Mouse (Mus musculus) left cerebral cortex, postnatal 10 days (tissue): ENCODE measurements at regions not wholly inside any gene's neighbourhood (a gene's known extent, or its start where the extent isn't known, plus 50 kb on each side); places are given as distances from the start of the nearest gene placed in this dataset.
"Not testable (repeated sequence)": the region's sequence is repeated elsewhere in the genome, so short reads cannot be mapped to it uniquely, and the experiment has no call there.

ENCODE experiments used
- DNase-seq, 2 experiments: peaks; one replicate each; pipeline ENCODE4 v3.0.0; 2021 to 2022; ENCODE audit warnings: low spot score in 2 of 2, mixed read lengths in 1 of 2; ENCODE audit errors: extremely low spot score in 1 of 2
- intact Hi-C: fragments of 180-260 bp; cut with DNase I; formaldehyde crosslinking; loops from one replicate; pipeline ENCODE4 v1.15.1; 2025

DNA sequence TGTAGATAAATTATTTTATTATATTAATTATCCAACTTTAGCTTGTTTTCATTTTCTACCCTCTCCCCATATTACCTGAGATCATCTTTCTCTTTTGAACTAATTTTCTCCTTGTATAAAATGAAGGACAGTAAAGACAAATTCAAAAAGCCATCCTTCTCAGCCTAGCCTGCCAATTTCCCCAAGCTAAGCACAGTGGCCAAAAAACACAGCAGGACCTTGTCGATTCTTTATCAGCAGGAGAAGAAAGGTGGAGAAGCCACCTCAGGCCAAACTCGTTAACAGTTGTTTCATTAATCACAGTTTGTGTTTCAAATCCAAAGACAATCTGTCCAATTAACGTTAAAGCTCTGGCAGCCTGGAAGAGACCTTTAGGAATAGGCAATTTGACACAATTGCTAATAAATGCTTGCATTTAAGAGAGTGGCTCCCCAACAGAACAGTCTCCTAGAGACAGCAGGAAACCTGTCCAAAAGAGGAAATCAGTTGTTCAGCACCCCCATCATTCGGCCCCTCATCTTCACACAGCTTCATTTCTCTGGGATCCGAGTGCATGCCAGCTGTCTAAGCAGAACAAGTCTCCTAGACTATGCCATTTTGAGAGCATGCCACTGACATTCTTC lies 135.7 kb upstream of the Tlr4 start:
- DNase-seq, result no peak
- intact Hi-C loops, result no loop called here

DNA sequence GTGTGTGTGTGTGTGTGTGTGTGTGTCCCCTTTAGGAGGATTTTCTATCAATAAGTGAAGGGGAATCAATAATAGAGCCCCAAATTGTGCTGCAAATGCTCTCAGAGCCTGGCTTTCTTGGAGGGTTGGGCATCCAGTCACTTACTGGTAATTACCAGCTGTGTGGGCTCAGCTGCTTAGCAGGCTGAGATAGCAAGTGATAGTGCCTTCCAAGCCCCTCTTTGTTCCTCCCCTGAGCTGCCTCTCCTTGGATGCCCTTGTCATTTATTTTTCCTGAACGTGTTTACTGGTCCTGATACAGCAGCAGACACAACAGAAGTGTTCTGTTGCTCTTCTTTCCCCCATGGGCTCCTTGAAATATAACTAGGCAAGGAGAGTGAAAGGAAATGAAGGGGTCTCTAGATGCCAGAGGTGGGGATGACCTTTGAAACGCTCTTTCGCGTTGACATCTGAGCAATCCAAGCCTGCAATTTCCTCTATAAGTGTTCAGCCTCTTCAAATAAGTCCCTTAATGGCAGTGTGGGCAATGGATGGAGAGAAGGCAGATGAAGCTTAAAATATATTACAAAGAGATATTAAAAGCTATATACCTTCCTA lies 133.3 kb upstream of the Tlr4 start:
- no peak for DNase-seq
- intact Hi-C loops, result no loop called here

DNA sequence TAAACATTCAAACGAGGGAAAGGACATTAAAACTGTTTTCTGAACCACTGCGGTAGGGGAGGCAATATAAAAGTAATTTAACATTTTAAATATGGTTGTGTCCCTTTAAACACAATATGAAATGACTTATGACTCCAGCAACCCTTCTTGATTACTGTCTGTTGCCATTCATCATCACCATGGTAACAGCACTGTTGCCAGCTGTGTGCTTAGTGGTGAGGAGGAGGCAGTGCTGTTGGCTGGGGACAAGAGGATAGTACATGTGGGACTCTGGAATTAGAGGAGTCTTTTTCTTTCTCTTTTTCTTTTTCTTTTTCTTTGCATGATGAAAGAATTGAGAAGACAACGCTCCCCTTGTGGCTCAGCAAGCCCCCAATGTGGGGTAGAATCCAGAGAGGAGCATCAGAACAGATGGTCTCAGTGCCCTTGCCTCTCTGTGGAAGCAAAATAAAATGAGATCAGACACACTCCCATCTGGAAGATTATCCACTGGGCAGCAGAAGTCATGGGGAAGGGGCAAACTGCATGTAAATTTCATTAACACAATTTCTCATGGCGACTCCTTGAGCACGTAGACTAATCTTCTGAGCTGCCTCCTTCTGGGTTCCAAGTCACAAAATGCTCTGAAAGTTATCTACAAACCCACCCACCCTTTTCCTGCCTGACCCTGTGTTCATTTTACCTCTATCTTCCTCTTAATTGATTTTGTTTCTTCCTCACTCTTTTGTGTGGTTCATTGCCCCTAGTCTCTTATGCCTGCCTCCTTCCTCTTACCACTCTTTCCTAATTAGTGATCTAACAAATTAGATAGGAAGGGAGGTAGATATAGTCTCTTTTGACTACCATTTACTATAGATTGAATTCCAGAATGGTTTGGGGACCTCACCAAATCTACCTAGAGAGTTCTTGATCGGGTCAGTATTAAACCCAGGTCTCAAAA lies 111.3 kb upstream of the Tlr4 start:
- DNase-seq, result no peak

DNA sequence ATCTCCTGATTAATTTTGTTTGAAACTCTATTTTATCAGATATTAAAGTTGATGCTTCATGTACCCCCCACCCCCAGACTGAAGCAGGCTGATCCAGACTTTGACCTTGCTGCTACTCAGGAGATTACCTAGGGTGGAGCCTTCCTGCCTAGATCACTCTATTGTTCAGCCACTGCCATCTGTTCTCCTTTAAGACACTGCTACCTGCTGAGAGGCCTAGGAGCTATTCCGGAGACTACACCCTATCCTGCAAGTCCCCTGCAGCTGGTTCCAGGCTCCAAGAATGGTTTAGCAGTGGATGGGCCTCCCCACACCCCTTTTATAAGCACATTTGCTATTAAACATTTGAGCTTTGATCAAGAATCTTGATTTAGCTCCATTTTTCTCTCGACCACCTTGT lies 90.0 kb upstream of the Tlr4 start:
- intact Hi-C loops, result no loop called here
- DNase-seq, result no peak

More for the DNA sequence above, 111.3 kb upstream of the Tlr4 start:
- intact Hi-C loops, result no loop called here

DNA sequence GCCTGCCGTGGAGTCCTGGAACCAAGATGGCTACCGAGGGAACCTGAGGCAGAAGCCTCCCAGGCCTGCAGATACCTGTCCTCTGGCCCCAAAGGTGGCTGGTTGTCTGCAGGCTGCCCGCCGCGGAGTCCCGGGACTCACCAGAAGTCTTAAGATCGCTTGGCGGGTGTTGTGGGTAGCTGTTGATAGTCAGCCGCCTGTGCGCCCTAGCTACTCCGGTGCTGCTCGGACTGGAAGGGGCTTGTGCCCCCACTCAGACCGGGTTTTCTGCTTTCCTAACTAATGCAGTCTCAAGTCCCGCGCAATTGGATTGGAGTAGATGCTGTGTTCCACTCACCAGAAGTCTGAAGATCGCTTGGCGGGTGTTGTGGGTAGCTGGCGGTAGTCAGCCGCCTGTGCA lies 84.0 kb upstream of the Tlr4 start:
- intact Hi-C loops, DNase-seq: not testable (repeated sequence)

DNA sequence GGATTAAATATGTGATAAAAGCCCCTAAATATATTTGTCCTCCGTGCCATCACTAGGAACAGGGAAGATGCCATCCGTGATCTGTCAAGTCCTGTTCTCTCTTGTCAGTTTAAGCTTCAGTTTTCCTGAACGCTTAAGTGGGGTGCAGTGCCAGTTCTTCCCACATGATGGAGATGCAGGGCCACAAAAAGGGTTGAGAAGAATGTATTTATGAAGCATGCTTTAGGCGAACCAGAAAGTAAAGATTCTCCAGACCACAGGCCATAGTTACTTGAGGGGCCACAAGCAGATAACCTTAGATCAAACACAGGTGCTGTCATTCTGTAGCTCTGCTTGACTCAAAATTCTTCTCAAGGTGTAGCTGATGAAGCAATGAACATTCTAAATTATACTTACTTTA lies 58.6 kb upstream of the Tlr4 start:
- DNase-seq, result peak; percentile 51 to 80
- intact Hi-C loops, result no loop called here
